Mouse (Mus musculus): ENCODE results near the gene Cby1.
"Not testable (repeated sequence)": the region's sequence is repeated elsewhere in the genome, so short reads cannot be mapped to it uniquely, and the experiment has no call there.

Gene Cby1

DNA sequence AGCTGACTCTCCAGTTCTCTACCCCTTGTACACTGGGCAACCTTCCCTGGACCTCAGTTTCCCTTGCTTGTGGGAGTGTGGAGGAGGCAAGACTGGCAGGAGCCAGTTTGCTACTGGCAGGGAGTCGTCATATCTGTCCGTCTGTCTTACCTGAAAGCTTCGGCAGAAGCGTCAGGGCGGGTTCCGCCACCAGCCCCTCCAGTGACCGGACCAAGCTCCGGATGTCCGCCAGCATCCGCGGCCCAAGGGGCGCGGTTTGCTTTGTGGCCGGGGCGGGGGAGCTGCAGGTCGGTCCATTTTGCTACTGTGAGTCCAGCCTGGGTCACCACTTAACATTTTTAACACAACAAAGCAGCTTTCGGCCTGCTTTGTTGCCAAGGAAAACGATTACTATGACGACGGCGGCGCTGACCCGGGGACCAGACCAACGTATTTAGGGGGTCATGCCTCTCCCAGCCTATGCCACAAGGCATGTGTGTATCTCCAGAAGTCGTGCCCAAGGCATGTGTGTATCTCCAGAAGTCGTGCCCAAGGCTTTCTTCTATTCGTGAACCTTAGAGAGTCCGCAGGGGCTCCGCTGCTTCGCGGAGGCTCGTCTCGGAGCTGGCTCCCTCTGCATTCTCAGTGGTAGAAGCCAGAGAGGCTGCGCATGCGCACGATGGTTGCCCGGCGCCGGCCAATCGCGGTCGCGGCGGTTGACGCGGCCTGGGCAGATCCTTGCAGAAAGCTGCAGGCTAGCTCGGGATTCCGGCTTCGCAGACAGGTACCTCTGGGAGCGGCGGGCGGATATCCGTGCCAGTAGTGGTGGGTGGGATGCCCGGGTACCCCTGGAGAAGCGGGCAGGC lies at the start of gene Cby1, which contains the start of gene Fam227a:
Gene Cby1 (plus strand): TSS at position 669 of the 845 bp plus-strand sequence.
Gene Fam227a (minus strand): TSS at position 426 of the 845 bp plus-strand sequence.
- peak; percentile 93 for DNase-seq (ENCODE audit: low read depth, low spot score)

DNA sequence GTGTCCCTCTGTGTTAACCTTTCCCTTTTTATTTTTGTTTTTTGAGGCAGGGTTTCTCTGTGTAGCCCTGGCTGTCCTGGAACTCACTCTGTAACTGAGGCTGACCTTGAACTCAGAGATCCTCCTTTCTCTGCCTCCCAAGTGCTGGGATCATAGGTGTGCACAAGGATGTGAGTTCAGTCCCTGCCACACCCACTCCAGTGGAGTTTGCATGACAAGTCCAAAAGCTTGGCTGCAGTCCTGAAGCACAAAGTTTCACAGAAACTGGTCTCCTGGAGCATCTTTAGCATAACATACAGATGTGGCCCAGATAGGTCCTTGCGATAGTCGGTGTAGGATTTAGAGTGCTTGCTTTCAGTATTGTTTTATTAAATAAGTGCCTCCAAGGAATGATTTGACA lies 49.8 kb upstream of the Cby1 start:
- DNase-seq (ENCODE audit: low read depth, low spot score): no peak

DNA sequence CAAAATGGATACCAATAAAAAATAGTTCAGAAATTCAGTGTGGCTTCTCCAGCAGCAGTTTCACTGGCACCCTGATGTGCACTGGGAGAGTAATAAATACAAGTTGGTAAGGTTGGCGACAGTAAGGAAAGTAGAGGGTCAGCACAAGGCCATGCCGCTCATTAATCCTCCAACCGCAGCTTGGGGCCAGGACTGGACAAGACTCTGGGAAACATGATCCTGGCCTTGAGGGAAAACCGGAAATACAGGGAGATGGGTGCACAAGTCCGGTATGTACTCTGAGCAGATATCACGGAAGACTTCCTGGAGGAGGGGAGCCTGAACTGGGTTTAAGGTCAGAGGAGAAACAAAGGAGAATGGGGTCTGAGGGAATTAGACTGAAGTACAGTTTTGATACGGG lies 43.5 kb upstream of the Cby1 start:
- DNase-seq (ENCODE audit: low read depth, low spot score): no peak

DNA sequence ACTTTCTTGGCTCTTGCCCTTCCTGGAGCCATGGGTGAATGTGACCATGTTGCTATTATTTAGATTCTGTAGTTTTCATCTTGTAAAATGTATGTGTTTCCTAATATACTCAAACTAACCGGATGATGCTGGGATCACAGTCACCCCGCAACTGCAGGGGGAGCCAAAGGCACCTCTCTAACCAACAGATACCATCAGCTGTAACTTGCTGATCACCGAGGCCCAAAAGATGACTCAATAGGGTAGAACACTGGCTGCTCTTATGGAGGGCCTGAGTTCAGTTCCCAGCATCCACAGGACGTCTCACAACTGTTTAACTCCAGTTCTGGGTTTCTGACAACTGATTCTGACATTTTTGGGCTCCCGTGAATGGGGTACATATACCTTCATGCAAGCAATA lies 42.3 kb upstream of the Cby1 start:
- DNase-seq (ENCODE audit: low read depth, low spot score): peak; percentile 9

DNA sequence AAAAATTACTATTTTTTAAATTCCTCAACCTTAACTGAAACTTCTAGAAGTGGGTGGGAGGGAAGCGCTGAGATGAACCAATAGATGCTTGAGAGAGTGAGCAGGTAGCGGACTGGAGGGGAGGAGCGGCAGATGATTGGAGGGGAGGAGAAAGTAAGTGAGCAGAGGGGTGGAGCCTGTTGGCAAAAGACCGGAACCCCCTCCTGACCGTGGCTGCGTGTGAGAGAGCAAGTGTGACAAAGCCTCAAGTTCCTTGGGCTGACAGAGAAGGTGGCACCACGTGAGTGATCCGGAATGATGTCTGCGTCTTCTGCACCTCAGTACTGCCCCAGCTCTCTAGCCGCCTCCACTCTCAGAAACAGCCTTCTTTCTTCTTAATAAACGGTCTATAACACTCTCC lies 41.9 kb upstream of the Cby1 start:
- DNase-seq (ENCODE audit: low read depth, low spot score): no peak

DNA sequence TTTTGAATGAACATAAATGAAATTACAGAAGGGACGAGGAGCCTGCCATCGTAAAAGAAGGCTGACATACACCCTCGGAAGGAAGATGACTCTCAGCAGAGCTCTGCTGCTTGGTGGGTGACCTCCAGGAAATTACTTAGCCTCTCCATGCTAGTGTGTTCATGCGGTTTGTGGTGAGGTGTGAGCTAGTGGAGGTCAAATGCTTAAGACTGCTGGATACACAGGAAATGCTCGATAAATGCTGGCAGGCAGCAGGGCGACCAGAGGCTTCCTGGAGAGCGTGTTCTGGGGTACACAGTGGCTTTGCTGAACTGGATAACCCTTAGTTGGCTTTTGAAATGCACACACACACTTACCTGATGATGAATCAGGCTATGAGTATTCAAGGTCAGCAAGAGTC lies 40.5 kb upstream of the Cby1 start:
- no peak for DNase-seq (ENCODE audit: low read depth, low spot score)

DNA sequence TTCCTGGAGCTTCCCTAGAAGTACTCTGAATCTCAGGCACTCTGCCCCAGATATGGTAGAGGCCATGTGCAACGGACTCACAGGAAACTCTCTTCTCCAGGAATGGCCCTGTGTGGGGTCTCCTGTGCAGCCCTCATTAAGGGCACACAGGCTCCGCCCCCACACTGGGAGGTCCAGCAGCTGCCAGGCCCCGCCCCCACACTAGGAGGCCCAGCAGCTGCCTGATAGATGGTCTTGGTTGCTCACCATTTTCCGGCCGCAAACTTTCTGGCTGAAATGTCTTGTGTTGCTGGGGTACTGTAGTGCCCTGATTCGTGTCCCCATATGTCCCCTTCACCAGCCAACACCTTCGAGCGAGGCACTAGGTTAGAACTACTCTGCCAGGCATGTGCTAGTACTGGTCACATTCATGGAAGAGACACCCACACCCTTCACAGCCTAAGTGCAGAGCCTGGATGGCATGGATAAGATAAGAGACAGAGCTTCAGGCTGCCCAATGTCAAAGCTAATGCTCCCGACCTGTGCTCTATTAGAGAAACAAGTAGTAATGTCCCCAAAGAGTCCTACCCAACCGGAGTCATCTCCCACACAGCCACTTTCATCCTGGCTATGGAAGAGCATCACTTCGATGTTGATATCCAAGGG lies 39.1 kb upstream of the Cby1 start:
- no peak for DNase-seq (ENCODE audit: low read depth, low spot score)

DNA sequence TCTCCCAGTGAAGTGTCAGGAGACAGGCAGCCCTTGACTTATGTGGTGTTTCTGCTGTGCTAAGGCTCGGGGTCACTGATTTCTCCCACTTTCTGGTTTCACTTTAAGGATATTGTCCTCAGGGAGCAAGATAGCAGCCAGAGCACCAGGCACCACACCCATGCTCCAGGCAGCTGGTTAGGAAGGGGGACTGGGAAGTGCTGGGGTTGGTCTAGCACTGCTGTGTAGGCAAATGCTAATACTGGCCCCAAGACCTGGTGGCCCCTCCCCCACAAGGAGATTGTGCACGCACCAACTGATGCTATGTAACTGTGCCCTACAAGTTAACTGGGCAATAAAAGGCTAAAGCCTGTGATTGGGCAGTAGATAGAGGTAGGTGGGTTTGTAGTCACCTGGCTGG lies 28.5 kb upstream of the Cby1 start:
- no peak for DNase-seq (ENCODE audit: low read depth, low spot score)

DNA sequence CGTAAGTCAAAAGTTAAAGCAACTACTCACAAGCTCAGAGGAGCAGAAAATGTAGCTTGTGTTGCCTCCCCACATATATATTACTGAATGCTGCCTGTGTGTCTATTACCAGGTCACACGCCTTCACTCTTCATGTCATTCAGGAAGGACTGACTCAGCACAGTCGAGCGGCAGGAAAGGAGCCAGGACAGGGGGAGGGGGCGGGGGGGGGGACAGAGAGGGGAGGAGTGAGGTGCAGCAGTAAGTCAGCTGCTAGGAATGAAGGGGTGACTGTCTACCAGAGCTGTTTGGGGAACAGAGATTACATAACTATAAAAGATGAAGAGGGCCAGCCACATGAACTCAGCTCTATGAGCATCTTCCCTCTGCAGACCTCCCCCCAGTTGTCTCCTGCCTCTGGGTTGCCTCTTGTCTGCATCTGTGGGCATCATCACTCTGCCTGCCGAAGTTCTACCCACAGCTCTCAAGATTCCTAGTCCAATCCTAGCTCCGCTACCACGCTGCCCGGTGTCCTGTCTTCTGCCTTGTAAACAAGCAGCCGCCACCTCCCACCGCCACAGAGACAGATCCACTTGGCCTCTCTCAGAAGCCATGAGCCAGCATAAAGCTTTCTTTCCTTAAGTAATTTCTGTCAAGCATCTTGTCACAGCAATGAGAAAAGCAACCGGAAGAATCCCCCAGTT lies 17.7 kb upstream of the Cby1 start:
- no peak for DNase-seq (ENCODE audit: low read depth, low spot score)

DNA sequence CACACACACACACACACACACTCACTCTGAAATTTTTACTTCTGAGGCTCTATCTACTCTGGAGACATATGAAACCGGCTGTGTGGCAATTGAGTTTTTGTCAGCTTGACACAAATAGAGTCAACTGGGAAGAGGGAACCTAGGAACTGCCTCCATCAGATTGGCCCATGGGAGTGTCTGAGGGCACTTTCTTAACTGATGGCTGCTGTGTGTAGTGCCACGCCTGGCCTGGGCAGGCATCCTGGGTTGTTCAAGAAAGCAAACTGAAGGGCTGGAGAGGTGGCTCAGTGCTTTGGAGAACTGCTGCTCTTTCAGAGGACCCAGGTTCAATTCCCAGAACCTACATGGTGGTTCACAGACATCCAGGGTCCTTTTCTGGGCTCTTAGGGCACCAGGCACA lies 13.5 kb upstream of the Cby1 start:
- no peak for DNase-seq (ENCODE audit: low read depth, low spot score)

DNA sequence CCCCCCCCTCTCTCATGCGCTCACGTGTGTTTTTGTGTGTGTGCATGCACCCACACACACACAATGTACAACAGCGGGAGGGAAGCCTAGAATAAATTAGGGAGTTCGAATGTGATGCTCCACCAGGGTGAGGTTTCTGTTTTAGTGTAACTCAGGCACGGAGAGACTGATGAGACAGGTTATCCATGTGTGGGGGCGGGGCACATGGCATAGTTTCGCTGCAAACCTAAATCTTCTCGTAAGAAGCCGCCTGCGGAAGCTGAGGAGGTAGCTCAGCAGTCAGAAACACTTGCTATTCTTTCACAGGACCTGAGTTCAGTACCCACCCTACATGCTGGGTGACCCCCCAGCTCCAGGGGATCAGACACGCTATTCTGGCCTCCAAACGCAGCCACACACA lies 10.9 kb upstream of the Cby1 start:
- no peak for DNase-seq (ENCODE audit: low read depth, low spot score)

DNA sequence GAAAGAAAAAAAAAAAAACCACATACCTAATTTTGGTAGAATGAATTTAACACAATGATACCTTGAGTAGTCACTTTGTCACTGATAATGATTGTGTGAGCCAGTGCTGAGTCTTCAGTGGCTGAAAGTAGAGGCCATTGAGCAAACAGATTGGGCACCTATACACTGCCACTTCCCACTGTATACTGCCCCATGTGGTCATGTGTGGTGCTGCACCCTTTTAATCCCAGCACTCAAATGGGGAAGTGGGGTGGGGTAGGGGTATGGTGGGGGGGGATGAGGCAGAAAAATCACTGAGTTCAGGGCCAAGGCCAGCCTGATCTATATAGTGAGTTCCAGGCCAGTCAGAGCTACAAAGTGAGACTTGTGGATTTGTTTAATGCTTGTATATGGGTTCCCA lies 8.4 kb upstream of the Cby1 start:
- peak; percentile 76 for DNase-seq (ENCODE audit: low read depth, low spot score)

DNA sequence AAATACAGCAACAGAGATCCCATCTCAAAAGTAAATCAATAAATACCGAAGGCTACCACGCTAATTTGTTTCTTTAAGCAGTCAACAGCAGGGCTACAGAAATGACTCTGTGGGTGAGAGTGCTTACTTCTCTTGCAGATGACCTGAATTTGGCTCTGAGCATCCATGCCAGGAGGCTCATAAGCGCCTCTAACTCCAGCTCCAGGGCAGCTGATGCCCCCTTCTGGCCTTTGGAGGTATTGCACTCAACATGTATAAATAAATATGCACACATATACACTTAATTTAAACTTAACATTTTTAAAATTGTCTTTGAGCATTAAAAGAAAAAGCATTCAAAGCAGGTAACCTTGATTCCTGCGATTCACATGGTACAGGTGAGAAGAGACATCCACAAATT lies 7.5 kb upstream of the Cby1 start:
- DNase-seq (ENCODE audit: low read depth, low spot score): peak; percentile 64

DNA sequence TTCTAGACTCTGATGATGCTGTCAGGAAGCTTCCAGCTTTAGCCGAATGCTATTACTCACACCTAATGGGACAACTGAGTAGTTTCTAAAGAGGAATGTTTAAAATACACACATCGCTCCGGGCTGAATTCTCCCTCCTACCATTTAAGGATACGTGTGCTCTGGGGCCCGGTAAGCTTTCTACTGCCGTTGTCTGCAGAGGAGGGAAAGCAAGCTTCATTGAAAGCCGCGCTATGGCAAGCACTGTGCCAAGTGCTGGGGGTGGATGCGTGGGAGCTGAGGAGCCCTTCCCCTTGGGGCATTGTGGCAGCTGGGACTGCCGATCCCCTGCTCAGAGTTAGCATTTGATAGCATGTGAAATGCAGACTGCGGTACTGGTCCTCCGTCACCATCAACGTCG lies 2.5 kb upstream of the Cby1 start:
- no peak for DNase-seq (ENCODE audit: low read depth, low spot score)

DNA sequence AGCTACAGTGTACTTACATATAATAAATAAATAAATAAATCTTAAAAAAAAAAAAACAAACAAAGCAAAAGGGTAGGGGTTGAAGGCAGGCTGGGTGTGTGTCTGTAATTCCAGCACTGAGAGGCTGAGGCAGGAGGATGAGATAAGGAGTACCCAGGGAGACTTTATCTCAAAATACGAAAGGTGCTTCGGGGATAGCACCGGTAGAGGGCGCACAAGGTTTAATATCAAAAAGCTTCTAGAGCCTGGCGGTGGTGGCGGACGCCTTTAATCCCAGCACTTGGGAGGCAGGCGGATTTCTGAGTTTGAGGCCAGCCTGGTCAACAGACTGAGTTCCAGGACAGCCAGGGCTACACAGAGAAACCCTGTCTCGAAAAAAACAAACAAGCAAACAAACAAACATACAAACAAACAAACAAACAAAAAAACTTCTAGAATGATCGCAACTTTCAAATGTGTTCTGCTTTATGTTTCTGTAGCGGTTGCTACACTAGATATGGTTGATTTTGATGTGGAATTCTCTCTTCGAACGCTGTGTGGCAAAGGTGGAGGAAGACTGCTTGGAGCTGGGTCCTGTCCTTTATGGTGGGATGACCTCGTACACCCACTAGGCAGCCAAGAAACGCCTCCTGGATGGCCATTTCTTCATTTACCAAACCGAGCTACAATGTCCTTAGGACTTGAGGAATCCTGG lies 1.0 kb upstream of the Cby1 start:
- DNase-seq (ENCODE audit: low read depth, low spot score): peak; percentile 91

DNA sequence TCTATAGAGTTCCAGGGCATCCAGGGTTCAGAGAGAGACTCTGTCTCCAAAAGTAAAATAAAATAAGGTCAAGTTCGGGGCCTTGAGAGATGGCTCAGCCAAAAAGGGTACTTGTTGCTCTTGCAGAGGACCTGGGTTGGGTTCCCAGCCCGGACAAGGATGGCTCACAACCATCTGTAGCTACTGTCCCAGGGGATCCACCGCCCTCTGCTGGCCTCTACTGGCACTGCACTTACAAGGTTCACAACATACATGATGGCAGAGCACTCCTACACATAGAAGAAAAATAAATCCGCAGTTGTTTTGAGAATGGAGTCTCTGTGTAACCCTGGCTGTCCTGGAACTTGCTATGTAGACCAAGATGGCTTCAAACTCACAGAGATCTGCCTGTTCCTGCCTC lies 2.9 kb downstream of the Cby1 start:
- DNase-seq (ENCODE audit: low read depth, low spot score): peak; percentile 79

DNA sequence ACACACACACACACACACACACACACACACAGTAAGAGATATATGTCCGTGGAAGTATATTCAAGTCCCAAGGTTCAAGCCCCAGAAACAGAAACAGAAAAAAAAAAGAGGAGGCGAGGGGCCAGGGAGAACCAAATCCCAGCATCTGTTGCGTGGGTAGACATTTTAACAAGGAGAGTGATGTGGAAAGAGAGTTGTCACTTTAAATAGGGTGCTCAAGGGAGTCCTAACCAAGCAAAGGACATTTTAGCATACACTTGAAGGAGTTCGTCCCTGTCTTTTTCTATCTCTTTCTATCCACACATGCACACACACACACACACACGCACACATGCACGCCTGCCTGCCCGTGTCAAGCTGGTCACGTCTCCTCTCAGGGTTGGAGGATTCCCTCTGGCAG lies 5.7 kb downstream of the Cby1 start:
- no peak for DNase-seq (ENCODE audit: low read depth, low spot score)

DNA sequence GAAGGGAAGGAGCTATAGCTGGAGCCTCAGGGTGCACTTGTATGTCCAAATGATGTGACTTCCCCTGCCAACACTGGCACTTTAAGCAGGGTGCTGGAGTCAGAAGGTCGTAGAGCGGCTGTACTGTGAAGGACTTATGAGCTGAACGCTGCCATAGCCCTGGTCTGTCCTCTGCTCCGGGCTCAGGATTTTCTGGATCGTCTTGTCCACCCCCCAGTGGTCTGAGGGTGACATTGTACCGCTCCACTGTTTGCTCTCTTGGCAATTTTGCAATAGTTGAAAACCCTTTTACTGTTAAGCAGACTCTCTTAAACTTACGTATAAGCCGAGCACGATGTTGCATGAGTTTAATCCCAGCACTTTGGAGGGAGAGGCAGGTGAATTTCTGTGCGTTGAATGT lies 10.2 kb downstream of the Cby1 start:
- no peak for DNase-seq (ENCODE audit: low read depth, low spot score)

DNA sequence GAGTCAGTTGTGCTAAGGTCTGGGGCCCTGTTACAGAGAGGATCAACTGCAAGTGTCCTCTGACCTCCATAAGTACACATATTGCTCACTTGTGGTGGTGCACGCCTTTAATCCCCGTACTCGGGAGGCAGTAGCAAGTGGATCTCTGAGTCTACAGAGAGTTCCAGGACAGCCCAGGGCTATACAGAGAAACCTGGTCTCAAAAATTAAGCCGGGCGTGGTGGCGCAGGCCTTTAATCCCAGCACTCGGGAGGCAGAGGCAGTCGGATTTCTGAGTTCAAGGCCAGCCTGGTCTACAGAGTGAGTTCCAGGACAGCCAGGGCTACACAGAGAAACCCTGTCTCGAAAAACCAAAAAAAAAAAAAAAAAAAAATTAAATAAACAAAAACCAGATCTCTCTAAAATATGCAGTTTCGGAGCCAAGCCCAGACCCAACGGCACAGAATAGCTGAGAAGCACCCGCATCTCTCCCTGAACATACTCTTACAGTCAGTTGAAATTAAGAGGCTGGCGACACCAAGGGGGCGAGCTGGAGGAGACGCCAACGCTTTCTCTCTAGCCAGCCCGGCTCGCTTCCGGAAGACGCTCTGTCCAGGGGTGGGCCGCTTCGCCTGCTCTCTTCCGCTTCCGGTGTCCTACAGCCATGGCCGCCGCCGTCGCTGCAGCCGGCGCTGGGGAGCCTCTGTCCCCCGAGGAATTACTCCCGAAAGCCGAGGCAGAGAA lies 11.4 kb downstream of the Cby1 start, which contains the start of gene Tomm22:
Gene Tomm22 (plus strand): TSS at position 613 of the 723 bp plus-strand sequence.
- DNase-seq (ENCODE audit: low read depth, low spot score): peak; percentile 93

DNA sequence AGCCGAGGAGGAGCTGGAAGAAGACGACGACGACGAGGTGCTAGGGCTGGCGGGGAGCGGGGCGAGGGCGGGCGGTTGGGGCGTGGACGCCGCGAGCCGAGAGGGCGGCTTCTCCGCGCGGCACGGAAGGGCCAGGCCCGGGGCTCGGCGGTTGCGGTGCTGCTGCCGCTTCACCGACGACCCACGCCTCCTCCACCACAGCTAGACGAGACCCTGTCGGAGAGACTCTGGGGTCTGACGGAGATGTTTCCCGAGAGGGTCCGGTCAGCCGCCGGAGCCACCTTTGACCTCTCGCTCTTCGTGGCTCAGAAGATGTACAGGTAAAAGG lies 11.9 kb downstream of the Cby1 start:
- no peak for DNase-seq (ENCODE audit: low read depth, low spot score)

DNA sequence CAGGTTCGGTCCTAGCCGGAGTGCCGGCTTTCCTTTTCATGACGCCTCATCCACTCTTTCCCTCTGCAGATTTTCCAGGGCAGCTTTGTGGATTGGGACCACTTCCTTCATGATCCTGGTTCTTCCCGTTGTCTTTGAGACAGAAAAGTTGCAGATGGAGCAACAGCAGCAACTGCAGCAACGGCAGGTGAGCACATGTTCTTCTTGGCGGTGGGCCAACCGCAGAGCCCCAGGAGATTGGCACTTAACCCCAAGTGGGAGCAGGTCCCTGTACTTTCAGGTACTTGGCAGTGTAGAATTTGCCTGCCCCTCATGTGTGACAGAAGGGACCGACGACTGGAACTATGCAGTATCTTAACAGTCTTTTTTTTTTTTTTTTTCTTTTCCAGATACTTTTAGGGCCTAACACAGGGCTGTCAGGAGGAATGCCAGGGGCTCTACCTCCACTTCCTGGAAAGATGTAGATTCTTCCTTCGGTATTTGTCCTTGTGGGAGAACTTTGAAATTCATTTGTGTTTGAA lies 12.9 kb downstream of the Cby1 start:
- not testable (repeated sequence) for DNase-seq (ENCODE audit: low read depth, low spot score)

Measured in CD4-positive, CD25-positive, alpha-beta regulatory T cell, adult 2 months (primary cell).